Mouse (Mus musculus): ENCODE data around the gene Zfhx3. TPM values are rescaled to one million over a fixed set of nuclear protein-coding genes. Genes with fewer than 3 reads are reported as not detected.

Zfhx3 gene
- total and polyA plus RNA-seq, 2 experiments from 2014 or later: 9.6 to 13.8 TPM

DNA sequence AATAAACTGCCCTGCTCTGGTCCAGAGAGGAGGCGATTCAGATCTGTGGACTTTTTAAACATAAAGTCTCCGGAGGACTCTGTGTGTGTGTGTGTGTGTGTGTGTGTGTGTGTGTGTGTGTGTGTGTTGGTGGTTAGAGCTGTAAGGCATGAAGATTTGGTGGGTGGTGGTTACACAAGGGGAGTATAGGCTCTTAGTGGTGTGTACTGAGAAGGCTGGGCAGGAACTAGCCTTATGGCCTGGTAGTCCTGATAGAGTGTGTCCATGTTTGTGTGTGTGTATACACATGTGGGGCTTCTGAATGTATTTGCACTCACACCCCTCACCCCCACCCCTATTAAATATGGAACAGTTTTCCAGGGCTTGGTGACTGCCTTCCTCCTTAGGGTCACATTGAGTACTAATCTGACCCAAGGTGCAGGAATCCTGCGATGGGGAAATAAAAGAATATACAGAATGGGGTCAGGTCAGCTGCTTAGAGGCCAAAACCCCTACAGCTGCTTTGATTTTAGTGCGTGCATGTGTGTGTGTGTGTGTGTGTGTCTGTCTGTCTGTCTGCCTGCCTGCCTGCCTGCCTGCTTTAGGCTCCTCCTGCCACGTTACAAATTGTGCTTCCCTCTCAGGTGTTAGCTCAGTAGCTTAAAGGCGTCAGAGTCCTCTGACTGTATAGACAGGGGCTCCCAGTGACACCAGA lies 764.6 kb downstream of the Zfhx3 start:
- no peak for ATAC-seq
- Histone ChIP-seq H3K27ac (ENCODE audit: low read depth, low read length) (peak overlapping the region; percentile 40; the same call in 1 of the 2 replicates), H3K9ac (0 out of 2 replicates have a peak overlapping the region, but pooled peaks have one; percentile 41), H3K27me3 (ENCODE audit: insufficient read depth, low read length) (peaks cover 8% of the 10 kb centered on the region; the same call in 1 of the 2 replicates), H3K36me3 (ENCODE audit: insufficient read depth) (no peaks in the 10 kb centered on the region), H3K4me1 (ENCODE audit: insufficient read depth) (no peaks in the 10 kb centered on the region), H3K4me3 (ENCODE audit: low read depth, low read length) (peak overlapping the region; percentile 80; the same call in 1 of the 2 replicates), H3K4me2 (ENCODE audit: low read depth) (peak overlapping the region; percentile 74), H3K9me3 (ENCODE audit: low read length) (no peaks in the 10 kb centered on the region)
- no peak for TF ChIP-seq CTCF (IDR thresholded peaks at IDR 0.05; ENCODE audit: low read depth)
- DNase-seq: no peak
- 51% methylated on average over 6 of the region's 6 CpGs for WGBS

DNA sequence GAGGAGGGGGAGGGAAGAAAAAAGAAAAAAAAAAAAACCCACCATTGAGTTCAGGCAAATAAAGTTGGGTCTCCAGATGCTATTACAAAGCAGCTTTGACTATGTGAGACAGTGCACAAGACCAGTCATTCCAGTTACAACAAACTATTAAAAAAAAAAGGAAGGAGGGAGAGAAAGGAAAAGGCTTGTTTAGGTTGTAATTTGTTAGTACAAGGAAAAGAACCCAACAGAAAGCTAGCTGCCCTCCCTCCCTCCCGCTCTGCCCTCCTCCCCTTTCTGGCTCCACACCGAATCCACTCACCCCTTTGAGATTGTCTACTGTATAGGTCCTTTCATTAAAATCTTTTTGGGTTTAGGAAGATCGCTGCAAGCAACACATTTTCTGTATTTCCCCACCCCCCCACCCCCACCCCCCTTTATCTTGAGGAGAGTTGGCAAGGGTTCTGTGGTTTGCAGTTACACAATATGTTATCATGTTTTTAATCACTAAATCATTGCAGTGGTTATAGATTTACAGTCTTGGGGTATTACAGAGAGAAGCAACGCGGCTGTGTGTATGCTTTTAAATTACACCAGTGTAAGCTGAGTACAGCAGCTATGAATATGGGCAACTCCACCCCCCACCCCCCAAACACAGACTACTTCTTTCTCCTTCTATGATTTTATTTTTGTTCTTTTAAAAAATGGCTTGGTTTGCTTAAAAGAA lies 765.3 kb downstream of the Zfhx3 start:
- H3K9ac ChIP-seq: no peak overlapping the region
- H3K36me3 ChIP-seq (ENCODE audit: insufficient read depth): no peaks in the 10 kb centered on the region
- TF ChIP-seq CTCF (IDR thresholded peaks at IDR 0.05; ENCODE audit: low read depth): no peak
- H3K4me3 ChIP-seq (ENCODE audit: low read depth, low read length): 0 out of 2 replicates have a peak overlapping the region, but pooled peaks have one; percentile 80
- 24% methylated on average over 5 of the region's 5 CpGs for WGBS
- ATAC-seq (no peak), DNase-seq (no peak)
- 0 out of 2 replicates have a peak, but pooled peaks cover 2% of the 10 kb centered on the region for H3K27me3 ChIP-seq (ENCODE audit: insufficient read depth, low read length)
- no peaks in the 10 kb centered on the region for H3K4me1 ChIP-seq (ENCODE audit: insufficient read depth)
- H3K9me3 ChIP-seq (ENCODE audit: low read length): no peaks in the 10 kb centered on the region
- no peak overlapping the region for H3K27ac ChIP-seq (ENCODE audit: low read depth, low read length)
- peak overlapping the region; percentile 74 for H3K4me2 ChIP-seq (ENCODE audit: low read depth)

DNA sequence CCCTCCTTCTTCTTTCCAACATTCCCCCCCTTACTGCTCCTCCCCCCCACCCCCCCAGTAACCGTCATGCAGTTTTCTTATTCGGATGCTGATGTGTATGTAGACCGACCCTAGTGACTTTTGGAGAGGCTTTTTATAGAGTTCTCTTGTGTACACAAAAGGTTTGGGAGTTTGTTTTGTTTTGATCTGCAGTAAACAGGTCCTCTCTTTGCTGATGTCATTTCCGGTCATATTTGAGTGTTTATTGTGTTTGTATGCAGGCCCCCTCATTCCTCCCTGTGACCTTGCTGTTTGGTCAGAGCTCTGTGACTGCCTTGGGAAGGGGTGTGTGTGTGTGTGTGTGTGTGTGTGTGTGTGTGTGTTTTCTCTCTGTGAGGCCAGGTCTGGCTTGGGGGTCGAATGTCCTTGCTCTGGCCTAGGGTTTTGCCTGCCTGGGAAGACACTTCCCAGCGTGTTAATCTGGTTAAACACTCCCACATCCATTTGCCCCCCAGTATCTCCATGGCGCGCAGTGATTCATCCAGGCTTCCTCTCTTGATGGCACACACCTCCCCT lies 766.5 kb downstream of the Zfhx3 start:
- no peak for TF ChIP-seq CTCF (IDR thresholded peaks at IDR 0.05; ENCODE audit: low read depth)
- Histone ChIP-seq H3K4me2 (ENCODE audit: low read depth) (peak overlapping the region; percentile 74), H3K27ac (ENCODE audit: low read depth, low read length) (peak overlapping the region; percentile 21; the same call in 1 of the 2 replicates), H3K27me3 (ENCODE audit: insufficient read depth, low read length) (0 out of 2 replicates have a peak, but pooled peaks cover 3% of the 10 kb centered on the region), H3K9ac (no peak overlapping the region), H3K4me3 (ENCODE audit: low read depth, low read length) (no peak overlapping the region), H3K4me1 (ENCODE audit: insufficient read depth) (no peaks in the 10 kb centered on the region), H3K36me3 (ENCODE audit: insufficient read depth) (no peaks in the 10 kb centered on the region), H3K9me3 (ENCODE audit: low read length) (no peaks in the 10 kb centered on the region)
- no peak for DNase-seq
- WGBS: 40% methylated on average over 8 of the region's 8 CpGs
- no peak for ATAC-seq

DNA sequence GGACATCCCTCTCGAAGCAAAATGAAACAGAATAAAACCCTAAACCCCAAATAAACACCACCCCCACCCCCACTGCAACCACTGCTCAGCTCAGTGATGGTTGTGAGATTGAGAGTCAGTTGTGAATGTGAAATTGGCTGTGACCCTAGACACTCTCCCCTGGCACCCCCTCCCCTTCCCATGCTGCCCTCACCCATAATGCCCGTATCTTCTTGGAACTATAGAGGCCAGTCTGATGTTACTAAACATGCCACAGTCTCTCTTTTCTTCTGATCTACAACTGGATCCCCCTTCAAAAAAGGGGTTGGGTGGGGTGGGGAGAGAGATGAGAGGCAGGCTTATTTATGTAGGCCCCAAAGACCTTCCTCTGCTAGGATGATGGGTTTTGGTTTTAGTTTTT lies 767.0 kb downstream of the Zfhx3 start:
- WGBS: 72% methylated on average over 2 of the region's 2 CpGs
- Histone ChIP-seq H3K27ac (ENCODE audit: low read depth, low read length) (0 out of 2 replicates have a peak overlapping the region, but pooled peaks have one; percentile 21), H3K9ac (no peak overlapping the region), H3K4me1 (ENCODE audit: insufficient read depth) (no peaks in the 10 kb centered on the region), H3K4me3 (ENCODE audit: low read depth, low read length) (no peak overlapping the region), H3K4me2 (ENCODE audit: low read depth) (peak overlapping the region; percentile 74; the same call in 1 of the 2 replicates), H3K27me3 (ENCODE audit: insufficient read depth, low read length) (0 out of 2 replicates have a peak, but pooled peaks cover 3% of the 10 kb centered on the region), H3K36me3 (ENCODE audit: insufficient read depth) (no peaks in the 10 kb centered on the region), H3K9me3 (ENCODE audit: low read length) (no peaks in the 10 kb centered on the region)
- DNase-seq (no peak), ATAC-seq (no peak)
- no peak for TF ChIP-seq CTCF (IDR thresholded peaks at IDR 0.05; ENCODE audit: low read depth)

DNA sequence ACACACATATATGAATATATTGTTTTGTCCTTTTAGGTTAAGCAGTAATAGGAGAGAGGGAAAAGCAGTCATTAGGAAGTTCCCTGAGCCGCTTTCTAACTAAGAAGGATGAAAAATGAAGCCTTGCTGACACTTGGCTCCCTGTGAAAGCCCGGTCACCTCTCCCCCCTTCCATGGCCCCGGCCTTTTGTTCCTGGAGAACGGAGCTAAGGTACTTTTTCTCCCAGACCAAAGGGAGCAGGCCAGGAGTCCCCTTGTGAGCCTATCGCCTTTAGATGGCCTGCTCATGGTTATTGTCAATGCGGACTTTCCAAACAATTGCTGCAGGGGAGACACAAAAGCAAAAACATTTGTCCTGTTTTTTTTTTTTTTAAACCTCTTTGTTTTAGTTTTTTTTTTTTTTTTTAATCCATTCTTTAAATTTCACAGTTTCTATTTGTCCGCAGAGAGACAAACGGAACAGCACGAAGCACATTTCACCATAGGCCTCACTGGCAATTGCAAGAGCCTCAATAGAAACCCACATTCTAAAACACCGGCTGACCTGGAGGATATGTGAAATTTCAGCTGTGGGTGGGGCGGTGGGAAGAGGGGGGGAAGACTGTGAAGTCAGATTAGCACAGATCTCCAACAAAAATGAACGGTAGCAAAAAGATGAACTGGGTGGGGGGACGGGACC lies 767.6 kb downstream of the Zfhx3 start:
- no peaks in the 10 kb centered on the region for H3K9me3 ChIP-seq (ENCODE audit: low read length)
- H3K36me3 ChIP-seq (ENCODE audit: insufficient read depth): no peaks in the 10 kb centered on the region
- 0 out of 2 replicates have a peak overlapping the region, but pooled peaks have one; percentile 3 for H3K4me2 ChIP-seq (ENCODE audit: low read depth)
- ATAC-seq: no peak
- 0 out of 2 replicates have a peak, but pooled peaks cover 3% of the 10 kb centered on the region for H3K27me3 ChIP-seq (ENCODE audit: insufficient read depth, low read length)
- H3K4me1 ChIP-seq (ENCODE audit: insufficient read depth): no peaks in the 10 kb centered on the region
- no peak overlapping the region for H3K27ac ChIP-seq (ENCODE audit: low read depth, low read length)
- no peak overlapping the region for H3K4me3 ChIP-seq (ENCODE audit: low read depth, low read length)
- DNase-seq: no peak
- no peak for TF ChIP-seq CTCF (IDR thresholded peaks at IDR 0.05; ENCODE audit: low read depth)
- H3K9ac ChIP-seq: no peak overlapping the region
- 56% methylated on average over 13 of the region's 13 CpGs for WGBS

DNA sequence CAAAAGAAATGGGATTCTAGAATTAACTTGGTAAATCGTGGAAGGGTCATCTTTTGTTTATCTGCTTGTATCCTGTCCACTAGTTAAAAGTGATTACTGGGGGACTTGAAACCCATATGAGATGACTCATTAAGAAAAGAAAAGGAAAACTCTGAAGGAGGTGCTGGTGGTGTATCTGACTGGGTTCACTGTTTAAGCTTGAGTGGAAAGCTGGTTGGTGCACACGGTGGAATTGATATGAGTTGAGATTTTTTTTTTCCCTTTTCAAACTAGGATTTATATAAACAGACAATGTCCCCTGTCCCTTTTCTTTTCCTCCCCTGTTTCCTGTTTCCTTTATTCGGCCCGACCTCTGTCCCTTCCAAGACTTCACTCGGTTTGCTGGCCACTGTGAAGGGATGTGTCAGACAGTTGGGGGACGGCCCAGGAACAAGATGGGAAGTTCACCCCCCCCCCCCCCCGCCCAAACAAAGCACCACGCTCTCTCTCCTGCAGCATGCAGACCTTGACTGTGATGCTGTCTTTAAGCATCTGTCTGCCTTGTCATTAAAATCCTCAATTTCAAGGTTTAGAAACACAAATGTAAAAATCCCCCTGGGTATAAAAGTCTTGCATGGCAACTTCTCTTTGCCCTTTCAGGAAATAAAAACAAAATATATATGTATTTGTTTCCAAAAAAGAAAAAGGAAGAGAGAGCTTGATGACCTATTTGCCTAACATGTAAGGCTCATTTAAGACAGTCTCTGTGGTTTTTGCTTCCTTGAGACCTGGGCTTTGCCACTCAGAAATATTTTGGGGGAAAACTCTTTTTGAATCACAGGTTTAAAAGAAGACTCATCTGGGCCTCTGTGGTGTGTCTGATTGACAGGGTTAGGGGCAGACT lies 768.4 kb downstream of the Zfhx3 start:
- Histone ChIP-seq H3K4me3 (ENCODE audit: low read depth, low read length) (no peak overlapping the region), H3K9me3 (ENCODE audit: low read length) (no peaks in the 10 kb centered on the region), H3K9ac (peak overlapping the region; percentile 31; the same call in 1 of the 2 replicates), H3K27me3 (ENCODE audit: insufficient read depth, low read length) (0 out of 2 replicates have a peak, but pooled peaks cover 3% of the 10 kb centered on the region), H3K27ac (ENCODE audit: low read depth, low read length) (no peak overlapping the region), H3K4me1 (ENCODE audit: insufficient read depth) (no peaks in the 10 kb centered on the region), H3K36me3 (ENCODE audit: insufficient read depth) (no peaks in the 10 kb centered on the region), H3K4me2 (ENCODE audit: low read depth) (peak overlapping the region; percentile 26; the same call in 1 of the 2 replicates)
- ATAC-seq (no peak), DNase-seq (no peak)
- no peak for TF ChIP-seq CTCF (IDR thresholded peaks at IDR 0.05; ENCODE audit: low read depth)
- 24% methylated on average over 8 of the region's 8 CpGs for WGBS
